Mouse (Mus musculus): ENCODE results near the gene Med16. TPM values are rescaled to one million over a fixed set of nuclear protein-coding genes. Genes with fewer than 3 reads are reported as not detected.

Med16 gene
- total RNA-seq, 2 experiments from 2014 or later, result 39.7 to 50.6 TPM

DNA sequence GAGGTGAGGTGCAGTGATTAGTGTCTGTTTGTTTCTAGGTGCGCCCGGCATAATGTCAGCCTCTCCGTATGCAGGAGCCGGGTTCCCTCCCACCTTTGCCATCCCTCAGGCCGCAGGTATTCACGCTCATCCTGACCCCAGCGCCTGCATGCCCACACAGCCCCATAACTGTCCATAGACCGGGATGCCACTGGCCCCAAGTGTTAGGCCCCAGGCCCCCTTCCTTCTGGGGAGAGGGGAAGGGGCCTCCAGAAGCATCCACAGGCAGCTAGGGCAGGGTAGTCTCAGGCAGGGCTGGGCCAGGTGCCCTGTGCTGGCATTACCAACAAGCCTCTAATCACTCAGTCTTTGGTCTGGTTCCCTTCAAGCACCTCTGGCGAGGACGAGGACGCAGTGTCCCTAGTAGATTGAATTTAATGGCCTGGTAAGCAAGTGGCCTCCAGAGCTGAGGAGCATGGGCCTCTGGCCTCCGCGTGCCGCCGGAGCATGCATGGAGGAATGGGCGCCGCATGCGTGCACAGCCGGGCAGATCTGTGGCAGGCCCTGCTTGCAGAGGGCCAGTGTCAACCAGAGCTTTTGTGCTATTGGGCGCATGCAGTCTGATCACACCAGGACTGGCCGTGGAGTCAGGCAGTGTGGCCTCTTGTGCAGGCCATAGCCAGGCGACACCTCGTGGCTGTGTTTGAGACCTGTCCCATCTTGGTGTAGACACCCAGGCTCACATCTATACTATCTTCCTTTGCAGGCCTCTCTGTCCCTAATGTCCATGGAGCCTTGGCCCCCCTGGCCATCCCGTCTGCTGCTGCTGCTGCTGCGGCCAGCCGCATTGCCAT is 48.4 kb downstream of the Med16 start:
- DNase-seq, result no peak

DNA sequence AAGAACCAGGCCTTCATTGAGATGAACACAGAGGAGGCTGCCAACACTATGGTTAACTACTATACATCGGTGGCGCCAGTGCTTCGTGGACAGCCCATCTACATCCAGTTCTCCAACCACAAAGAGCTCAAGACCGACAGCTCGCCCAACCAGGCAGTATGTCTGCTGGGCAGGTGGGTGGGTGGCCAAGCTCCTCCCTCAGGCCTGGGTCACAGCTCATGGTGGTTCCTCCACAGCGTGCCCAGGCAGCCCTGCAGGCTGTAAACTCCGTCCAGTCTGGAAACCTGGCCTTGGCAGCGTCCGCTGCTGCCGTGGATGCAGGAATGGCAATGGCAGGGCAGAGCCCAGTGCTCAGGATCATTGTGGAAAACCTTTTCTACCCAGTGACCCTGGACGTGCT is 49.6 kb downstream of the Med16 start:
- no peak for DNase-seq

DNA sequence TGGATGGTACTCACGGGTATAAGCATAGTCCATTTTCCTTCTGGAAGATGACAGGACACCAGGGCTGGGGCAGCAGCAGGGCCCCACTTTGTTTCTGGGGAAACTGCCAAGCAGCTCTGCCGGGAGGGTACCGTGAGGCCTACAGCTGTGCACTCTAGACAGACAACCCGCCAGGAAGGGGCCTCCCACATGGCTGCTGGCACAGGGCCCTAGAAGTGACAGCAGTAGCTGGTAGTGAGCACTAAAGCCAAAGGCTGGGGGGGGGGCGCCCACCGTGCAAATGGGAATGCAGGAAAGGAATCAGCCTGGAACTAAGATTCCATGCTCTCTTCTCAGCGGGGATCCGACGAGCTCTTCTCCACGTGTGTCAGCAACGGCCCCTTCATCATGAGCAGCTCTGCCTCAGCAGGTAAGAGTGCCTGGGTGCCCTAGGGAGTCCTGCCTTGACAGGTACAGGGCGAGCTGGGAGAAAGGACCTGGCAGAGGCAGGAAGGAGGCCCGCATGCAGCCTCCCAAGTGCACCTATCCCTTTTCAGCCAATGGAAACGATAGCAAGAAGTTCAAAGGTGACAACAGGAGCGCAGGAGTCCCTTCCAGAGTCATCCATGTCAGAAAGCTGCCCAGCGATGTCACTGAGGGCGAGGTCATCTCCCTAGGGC is 50.2 kb downstream of the Med16 start:
- DNase-seq, result peak; percentile 71 to 84

DNA sequence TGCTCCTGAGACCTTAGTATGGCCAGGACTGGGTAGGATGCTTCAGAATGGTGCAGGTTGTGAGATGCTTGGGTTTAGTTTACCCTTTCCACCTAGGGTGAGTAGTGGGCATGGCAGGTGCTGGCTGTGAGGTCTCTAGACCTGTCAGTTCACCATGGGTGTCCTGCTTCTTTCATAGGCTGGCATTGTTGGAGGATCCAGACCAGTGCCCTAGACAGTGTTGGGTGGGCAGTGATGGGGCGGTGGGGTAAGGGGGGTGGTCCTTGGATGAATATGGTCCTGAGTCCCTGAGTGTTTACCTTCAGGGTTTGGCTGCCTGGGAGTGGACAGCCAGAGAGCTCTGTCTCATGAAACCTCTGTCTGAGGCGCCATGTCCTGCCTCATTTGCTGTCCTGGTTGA is 50.8 kb downstream of the Med16 start:
- no peak for DNase-seq

DNA sequence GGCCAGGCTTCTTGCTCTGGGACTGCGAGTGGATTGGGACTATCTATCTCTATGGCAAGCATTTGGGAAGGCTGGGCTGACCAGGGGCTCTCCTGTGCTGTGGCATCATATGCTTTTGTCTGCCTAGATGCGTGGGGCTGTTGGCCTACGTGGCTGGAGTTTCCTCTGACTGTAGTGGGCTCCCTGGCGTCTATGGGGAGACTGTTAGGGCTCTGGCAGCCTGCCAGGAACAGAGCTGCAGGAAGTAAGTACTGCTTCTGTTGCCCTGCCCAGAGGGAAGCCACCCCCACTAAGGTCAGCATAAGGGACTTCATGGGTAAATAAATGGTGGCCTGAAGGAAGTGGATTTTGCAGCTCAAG is 51.3 kb downstream of the Med16 start:
- peak; percentile 73 to 87 for DNase-seq

DNA sequence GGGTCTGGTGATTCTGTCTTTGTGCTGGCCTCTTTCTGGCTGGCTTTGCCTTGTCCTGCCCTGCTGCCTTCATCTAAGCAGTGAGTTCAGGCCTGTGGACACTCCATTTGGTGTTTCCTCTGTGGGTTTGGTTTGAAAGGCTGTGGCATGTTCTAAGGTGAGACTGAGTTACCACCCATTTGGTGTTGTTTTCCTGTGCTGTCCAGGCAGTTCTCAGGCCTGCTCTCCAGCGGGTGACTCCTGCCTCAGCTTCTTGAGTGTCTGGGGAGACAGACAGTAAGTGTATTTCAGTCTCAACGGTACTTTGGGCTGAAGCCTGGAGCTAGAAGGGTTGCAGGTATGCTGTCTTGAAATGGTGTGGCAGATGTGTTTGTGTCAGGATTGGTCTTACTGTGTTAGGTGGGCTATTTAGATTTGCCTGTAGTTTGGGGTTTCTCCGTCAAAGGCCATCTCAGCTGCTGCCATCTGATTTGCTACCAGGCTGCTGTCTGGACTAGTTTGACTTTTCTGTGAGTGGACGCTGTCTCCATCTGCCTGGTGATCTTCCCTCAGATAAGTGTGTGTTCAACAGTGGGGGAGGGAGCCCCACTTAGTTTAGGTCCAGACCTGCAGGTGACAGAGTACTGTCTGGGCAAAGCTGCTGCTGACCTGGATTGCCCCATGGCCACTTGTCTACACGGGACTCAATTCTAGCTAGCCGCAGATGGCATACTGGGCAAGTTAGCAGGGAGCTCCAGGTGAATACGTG is 51.8 kb downstream of the Med16 start:
- no peak for DNase-seq

DNA sequence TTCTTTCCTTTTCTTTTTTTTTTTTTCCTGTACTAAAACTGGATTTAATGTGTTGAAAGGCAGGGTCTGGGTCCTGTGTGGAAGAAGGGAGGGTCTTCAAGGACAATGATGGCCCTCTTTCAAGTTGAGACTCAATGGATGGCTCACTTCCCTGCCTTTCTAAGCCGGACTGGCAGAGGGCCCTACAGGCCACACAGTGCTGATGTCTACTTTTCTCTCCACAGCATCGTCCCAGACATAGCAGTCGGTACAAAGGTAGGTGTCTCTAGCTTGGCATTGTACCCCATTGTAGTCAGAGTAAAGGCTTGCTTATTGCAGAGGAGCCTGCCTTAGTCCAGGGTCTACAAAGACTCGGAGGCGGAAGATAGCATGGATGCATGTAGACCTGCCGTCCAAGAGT is 52.4 kb downstream of the Med16 start:
- no peak for DNase-seq

DNA sequence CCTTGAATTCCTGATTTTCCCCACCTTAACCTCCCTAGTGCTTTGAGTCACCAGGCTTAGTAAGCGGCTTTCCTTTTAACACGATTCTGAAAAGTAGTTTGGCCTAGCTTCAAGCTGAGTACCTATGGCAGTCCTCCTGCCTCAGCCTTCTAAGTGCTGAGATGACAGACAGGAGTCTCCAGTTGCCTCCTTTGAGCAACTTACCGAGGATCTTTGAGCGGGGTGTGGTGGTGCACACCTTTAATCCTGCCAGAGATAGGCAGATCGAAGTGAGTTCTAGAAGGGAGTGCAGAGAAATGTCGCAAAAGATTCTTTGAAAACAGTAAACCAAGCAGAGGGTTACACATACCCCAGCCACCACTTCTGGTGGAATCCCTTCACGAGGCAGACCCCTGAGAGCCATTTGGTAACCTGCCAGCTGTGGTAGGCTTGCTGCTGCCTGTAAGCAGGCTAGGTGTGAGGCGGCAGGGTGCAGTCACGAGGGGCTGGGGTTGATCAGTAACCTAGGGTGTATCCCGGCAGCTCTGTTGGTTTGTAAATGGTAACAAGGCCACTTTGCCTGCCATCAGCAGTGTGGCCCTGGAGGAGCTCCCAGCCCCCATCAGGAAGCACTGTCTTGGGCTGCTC is 53.1 kb downstream of the Med16 start:
- DNase-seq, result peak in 1 of 2 experiments; percentile 58

DNA sequence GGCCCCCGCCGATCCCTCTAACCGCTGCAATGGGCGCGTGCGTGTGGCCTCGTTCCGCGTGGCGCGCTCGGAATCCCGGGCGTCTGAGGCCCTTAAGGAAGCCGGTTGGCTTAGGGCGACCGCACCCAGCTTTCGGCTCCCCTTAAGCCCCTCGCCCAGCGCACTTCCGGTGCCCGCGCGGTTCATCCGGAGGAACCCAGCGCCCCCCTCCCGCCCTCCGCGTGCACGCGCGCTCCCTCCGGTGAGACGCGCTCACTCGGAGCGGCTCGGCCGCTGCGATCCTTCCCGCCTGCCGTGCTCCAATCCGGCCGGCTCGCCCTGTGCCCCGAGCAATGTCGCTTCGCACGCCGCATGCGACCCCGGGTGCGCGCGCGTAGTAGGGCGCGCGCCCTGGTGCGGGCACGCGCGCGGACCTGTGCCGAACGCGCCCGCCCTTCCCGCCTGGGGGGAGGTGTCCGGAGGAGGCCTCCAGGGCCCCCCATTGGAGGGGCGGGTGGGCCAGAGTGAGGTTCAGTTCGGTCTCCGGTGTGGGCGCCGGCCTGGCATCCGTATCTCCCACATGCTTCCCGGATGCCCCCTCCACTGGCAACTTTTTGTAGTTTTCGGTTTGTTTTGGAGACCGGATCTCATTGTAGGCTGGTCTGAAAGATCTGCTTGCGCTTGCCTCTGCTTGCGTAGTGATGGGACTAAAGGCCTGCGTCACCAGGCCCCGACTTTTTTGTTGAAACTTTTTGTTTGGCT is 53.8 kb downstream of the Med16 start:
- DNase-seq, result peak; percentile 70 to 82

DNA sequence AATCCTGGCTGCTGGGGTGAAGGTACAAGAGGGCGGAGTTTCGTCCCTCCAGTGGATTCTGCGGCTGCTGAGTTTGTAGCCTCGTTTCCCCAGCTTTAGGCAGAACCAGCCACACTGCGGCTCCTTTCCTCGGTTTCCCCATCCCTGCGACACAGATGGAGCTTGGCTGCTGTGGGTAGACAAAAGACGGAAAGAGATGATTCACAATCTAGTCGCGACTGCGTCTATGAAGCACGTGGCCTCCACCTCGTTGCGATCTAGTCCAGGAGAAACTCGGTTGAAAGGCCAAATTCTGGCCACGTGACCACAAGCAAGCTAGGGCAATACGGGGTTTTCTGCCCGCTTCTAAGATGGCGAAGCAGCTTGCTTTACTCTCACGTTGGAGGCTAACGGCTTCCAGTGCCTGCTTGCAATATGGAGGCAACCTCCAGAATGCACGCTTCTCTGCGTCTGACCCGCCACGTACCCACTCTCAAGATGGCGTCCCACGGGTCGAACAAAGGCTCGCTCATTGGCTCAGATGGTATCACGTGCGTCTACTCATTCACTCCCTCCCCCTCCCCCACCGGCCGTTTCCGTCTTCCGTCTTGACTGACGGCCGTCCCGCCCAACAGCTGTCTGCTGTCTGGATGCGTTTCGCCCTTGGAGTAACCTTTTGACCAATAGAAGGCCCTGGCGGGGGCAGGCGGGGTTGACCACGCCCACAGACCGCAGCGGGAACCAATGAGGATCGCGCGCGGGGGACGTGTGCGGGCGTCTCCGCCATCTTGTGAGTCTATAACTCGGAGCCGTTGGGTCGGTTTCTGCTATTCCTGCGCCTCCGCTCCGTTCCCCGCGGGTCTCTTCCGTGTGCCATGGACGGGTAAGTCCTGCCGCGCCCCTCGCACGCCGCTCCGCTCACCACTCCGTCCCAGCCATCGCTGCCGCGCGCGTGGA is 54.6 kb downstream of the Med16 start, which contains the start of gene Ptbp1:
TSS of gene Ptbp1 (plus strand) at position 568 of the 936 bp plus-strand sequence.
- peak; percentile 99 for DNase-seq

DNA sequence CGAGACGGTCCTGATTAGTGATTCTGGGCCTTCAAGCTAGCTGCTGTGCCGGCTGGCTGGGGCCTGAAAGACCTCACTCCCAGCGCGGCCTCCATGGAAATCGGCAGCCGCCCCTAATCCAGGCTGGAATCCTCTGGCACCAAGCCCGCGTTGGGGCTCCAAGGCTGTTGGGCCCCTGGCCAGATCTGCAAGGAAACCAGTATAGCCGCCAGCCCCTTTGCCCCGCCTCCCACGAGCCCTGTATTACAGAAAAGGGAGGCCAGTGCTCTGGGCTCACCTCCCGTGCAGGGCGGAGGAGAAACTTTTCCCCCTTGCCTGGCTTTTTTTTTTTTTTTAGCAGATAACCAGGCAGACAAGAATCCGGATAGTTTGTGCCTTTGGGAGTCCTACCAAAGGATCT is 55.3 kb downstream of the Med16 start:
- peak; percentile 96 to 97 for DNase-seq

DNA sequence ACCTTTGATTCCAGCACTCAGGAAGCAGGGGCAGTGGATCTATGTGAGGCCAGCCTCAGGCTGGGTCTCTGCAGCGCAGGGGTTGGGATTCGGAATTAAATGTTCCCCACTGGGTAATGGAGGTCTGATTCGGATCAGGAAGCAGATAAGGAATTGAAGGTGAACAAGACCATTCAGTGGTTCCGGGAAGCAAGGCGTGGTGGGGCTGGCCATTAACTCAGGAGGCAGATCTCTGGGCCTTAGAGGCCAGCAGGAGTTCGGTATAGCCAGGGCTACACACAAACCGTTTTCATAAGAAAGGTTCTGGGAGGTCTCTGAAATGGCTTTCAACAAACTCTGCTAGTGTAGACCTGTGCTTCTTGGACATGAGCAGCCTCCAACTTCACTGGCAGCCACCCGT is 55.9 kb downstream of the Med16 start:
- DNase-seq, result no peak

DNA sequence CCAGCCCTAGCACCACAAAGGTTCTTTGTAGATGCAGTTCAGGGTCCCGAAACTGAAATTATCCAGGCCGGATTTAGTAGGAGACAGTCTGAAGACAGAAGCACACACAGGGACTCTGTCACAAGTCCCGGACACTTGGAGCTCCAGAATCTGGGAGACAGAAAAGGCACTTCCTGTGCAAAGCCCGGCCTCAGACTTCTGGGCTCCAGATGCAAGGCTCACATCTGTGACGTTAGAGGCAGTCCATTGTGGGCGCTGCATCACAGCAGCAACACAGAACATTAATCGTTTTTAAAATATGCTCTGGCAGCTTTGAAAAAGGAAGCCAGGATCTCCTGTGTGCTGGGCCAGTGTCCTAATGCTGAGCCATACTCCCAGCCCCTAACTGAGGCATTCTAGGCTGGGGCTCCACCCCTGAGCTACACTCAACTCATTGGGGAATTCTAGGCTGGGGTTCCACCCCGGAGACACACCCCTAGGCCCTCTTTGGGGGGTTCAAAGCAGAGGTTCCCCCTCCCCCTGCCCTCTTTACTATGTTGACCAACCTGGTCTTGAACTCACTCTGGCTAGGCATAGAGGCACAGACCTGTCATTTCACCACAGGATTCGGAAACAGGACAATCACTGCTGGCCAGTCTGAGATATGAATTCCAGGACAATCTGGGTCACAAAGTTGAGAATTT is 56.5 kb downstream of the Med16 start:
- peak in 1 of 2 experiments; percentile 45 for DNase-seq

DNA sequence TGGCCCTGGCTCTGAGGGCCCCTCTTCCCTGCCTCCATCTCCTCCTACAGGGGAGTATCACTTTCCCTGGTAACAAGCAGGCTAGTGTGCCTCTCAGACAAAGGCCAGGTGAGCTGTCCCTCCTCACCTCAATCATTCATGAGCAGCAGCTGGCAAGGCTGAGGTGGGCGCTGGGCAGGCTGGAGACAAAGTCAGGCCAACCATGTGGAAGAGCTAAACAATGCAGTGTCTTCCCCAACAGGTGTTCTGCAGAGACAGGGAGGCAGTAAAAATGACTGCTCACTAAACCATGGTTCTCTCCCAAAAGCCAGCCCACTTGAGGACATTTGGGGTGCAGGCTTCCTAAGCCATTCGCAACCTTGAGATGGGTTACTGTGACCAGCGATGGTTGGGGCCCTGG is 57.1 kb downstream of the Med16 start:
- no peak for DNase-seq

DNA sequence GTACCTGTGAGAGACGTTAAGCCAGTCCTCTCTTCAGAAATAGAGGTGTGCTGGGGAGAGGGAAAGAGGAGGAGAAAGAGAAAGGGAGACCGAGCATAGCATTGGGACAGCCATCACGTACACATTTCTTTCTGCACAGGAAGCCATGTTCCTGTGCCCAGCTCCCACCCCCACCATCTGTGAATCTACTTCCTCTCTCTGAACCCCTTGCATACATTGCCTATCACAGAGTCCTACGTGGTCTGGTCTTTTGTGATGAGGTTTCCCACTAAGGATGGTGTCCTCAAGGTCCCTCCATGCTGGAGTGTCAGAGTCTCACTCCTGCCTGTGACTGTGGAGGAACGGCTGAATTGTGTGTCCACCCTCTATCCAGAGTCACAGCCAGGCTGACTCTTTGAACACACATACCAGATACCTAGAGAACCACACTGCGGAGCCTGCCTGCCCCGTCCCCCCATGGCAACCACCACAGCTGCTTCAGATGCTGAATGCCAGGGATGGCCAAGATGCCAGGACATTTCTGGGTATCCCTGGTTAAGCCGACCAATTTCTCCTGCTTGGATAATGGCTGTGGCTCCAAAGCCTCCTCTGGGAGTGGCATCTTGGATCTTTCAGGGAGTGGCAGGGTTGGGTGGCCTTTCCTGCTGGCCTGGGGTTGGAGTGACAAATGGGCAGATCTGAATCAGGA is 58.6 kb downstream of the Med16 start:
- DNase-seq, result no peak

DNA sequence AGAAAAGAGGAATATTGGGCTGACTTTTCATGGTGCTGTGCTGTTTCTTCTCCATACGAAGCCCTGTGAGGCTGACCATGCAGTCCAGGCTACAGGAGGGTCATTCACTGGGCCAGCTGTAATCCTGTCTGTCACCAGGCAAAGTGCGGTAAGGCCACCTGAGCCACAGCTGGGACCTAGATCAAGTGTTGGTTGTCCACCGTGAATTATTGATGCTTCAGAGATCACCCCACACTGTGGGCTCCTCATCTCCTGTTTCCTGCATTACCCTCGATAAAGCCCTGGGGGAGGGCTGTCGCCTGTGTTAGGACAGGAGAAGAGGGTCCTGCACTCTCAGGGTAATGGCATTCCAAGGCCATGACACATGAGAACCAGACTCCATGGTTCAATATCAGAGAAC is 62.2 kb downstream of the Med16 start:
- no peak for DNase-seq
